Mouse (Mus musculus): ENCODE data around the gene Dhx8. TPM values are rescaled to one million over a fixed set of nuclear protein-coding genes. Genes with fewer than 3 reads are reported as not detected.

Dhx8 gene
- total and polyA plus RNA-seq, 2 experiments from 2014 or later = 12.4 to 13.1 TPM

DNA sequence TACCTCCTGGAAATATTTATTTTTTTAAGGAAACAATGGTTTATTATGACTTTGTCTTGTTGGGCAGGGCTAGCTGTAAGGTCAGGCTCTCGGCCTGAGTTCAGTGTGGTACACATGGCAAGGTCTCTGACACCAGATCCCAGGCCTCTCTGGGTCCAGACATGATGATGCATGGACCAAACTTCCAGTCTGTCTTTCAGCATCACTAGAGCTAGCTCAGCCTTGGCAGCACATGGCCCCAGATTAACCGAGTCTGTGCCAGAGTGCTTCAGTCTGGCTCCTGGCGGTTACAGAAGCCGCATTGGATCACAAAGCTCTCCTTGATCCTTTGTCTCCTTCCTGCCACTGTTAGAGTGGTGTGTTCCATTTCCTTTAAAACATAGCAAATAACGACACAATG lies 34.6 kb downstream of the Dhx8 start:
- no peak for ATAC-seq (ENCODE audit: insufficient read depth, low read depth)
- Histone ChIP-seq H3K4me2 (ENCODE audit: low read depth, low read length) (no peak overlapping the region), H3K27ac (ENCODE audit: low read depth) (no peak overlapping the region), H3K9me3 (replicated peaks; ENCODE audit: control insufficient read depth, low read length) (no peaks in the 10 kb centered on the region), H3K9ac (replicated peaks; ENCODE audit: low read depth, low read length) (no peak overlapping the region), H3K27me3 (ENCODE audit: control insufficient read depth, insufficient read depth, low read length) (peaks cover 4% of the 10 kb centered on the region; the same call in 1 of the 2 replicates), H3K36me3 (replicated peaks; ENCODE audit: control insufficient read depth, insufficient read depth, low read length) (peaks cover 59% of the 10 kb centered on the region), H3K4me3 (ENCODE audit: low read depth, low read length) (no peak overlapping the region), H3K4me1 (ENCODE audit: control insufficient read depth, insufficient read depth) (0 out of 2 replicates have a peak, but pooled peaks cover 4% of the 10 kb centered on the region)
- WGBS = 77% methylated on average over 5 of the region's 5 CpGs
- TF ChIP-seq CTCF (IDR thresholded peaks at IDR 0.05; ENCODE audit: low read depth) = no peak
- TF ChIP-seq EP300 (IDR thresholded peaks at IDR 0.05; ENCODE audit: low read depth) = no peak
- no peak for DNase-seq (ENCODE audit: low spot score)

DNA sequence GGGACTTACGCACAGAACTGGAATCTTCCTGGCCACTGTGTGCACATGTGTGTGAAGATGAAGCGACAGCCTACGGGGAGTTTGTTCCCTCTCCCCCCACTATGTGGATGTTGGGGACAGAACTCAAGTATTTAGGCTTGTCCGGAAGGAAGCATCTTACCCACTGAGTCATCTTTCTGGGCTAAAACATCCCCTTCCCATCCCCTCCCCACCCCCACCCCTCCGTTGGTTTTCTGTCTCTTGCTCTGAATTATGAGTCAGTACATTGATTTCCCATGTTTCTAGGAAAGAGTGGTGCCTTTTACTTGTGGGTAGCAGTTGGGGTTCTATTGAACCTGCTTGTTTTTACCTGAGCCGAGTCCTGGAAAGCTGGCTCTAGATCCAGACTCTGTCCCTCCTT lies 36.0 kb downstream of the Dhx8 start:
- Histone ChIP-seq H3K9me3 (replicated peaks; ENCODE audit: control insufficient read depth, low read length) (no peaks in the 10 kb centered on the region), H3K4me2 (ENCODE audit: low read depth, low read length) (no peak overlapping the region), H3K4me3 (ENCODE audit: low read depth, low read length) (no peak overlapping the region), H3K27me3 (ENCODE audit: control insufficient read depth, insufficient read depth, low read length) (peaks cover 8% of the 10 kb centered on the region; the same call in 1 of the 2 replicates), H3K4me1 (ENCODE audit: control insufficient read depth, insufficient read depth) (0 out of 2 replicates have a peak, but pooled peaks cover 4% of the 10 kb centered on the region), H3K36me3 (replicated peaks; ENCODE audit: control insufficient read depth, insufficient read depth, low read length) (peaks cover 49% of the 10 kb centered on the region), H3K9ac (replicated peaks; ENCODE audit: low read depth, low read length) (no peak overlapping the region), H3K27ac (ENCODE audit: low read depth) (no peak overlapping the region)
- 85% methylated on average over 6 of the region's 6 CpGs for WGBS
- DNase-seq (ENCODE audit: low spot score) = no peak
- ATAC-seq (ENCODE audit: insufficient read depth, low read depth) = no peak
- no peak for TF ChIP-seq EP300 (IDR thresholded peaks at IDR 0.05; ENCODE audit: low read depth)
- TF ChIP-seq CTCF (IDR thresholded peaks at IDR 0.05; ENCODE audit: low read depth) = no peak

DNA sequence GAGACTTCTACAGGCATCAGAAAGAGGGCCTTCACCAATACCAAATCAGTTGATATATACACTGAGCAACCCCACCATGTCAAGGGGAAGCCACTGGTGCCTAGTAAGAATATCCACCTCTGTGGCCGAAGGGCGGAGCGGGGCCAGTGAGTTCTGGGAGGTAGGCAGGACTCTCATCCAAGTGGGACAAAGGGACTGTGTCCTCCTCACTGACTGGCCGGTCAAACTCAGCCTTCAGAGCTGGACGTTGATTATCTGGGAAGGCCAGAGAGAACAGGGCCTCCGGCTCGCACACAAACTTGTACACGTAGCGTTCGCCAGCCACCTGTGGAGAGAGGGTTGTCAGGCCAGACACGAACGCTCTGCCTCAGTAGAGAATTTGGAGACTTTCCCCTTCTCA lies 37.5 kb downstream of the Dhx8 start:
- no peaks in the 10 kb centered on the region for H3K9me3 ChIP-seq (replicated peaks; ENCODE audit: control insufficient read depth, low read length)
- H3K27ac ChIP-seq (ENCODE audit: low read depth) = no peak overlapping the region
- no peak overlapping the region for H3K4me3 ChIP-seq (ENCODE audit: low read depth, low read length)
- 89% methylated on average over 12 of the region's 12 CpGs for WGBS
- no peak overlapping the region for H3K4me2 ChIP-seq (ENCODE audit: low read depth, low read length)
- H3K27me3 ChIP-seq (ENCODE audit: control insufficient read depth, insufficient read depth, low read length) = peaks cover 17% of the 10 kb centered on the region
- 0 out of 2 replicates have a peak, but pooled peaks cover 4% of the 10 kb centered on the region for H3K4me1 ChIP-seq (ENCODE audit: control insufficient read depth, insufficient read depth)
- H3K9ac ChIP-seq (replicated peaks; ENCODE audit: low read depth, low read length) = no peak overlapping the region
- peaks cover 35% of the 10 kb centered on the region for H3K36me3 ChIP-seq (replicated peaks; ENCODE audit: control insufficient read depth, insufficient read depth, low read length)
- TF ChIP-seq CTCF (IDR thresholded peaks at IDR 0.05; ENCODE audit: low read depth) = no peak
- TF ChIP-seq EP300 (IDR thresholded peaks at IDR 0.05; ENCODE audit: low read depth) = no peak
- DNase-seq (ENCODE audit: low spot score) = no peak
- no peak for ATAC-seq (ENCODE audit: insufficient read depth, low read depth)

DNA sequence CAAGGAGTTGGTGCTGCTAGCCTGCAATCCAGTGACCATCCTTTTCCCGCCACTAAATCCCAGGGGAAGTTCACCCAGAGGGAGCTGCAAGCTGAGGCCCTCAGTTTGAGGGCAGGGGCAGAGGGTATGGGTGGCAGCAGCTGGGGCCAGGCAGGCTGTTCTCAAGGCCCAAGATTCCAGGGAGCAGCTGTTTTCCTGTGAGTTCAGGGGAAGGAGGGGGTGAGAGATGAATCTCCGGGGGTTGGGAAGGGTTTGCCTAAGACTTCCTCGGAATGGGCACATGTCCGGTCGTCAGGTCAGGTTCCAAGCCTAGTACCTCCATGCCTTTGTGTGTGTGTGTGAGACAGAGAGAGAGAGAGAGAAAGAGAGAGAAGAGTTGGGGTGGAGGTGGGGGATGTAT lies 39.3 kb downstream of the Dhx8 start:
- Histone ChIP-seq H3K9me3 (replicated peaks; ENCODE audit: control insufficient read depth, low read length) (no peaks in the 10 kb centered on the region), H3K4me2 (ENCODE audit: low read depth, low read length) (peak overlapping the region; percentile 77), H3K27ac (ENCODE audit: low read depth) (no peak overlapping the region), H3K4me3 (ENCODE audit: low read depth, low read length) (peak overlapping the region; percentile 42), H3K9ac (replicated peaks; ENCODE audit: low read depth, low read length) (no peak overlapping the region), H3K4me1 (ENCODE audit: control insufficient read depth, insufficient read depth) (0 out of 2 replicates have a peak, but pooled peaks cover 4% of the 10 kb centered on the region), H3K36me3 (replicated peaks; ENCODE audit: control insufficient read depth, insufficient read depth, low read length) (peaks cover 17% of the 10 kb centered on the region), H3K27me3 (ENCODE audit: control insufficient read depth, insufficient read depth, low read length) (peaks cover 17% of the 10 kb centered on the region)
- DNase-seq (ENCODE audit: low spot score) = no peak
- peak; percentile 2; the same call in 1 of the 2 replicates for ATAC-seq (ENCODE audit: insufficient read depth, low read depth)
- 8% methylated on average over 5 of the region's 5 CpGs for WGBS
- TF ChIP-seq EP300 (IDR thresholded peaks at IDR 0.05; ENCODE audit: low read depth) (no peak), CTCF (IDR thresholded peaks at IDR 0.05; ENCODE audit: low read depth) (no peak)

DNA sequence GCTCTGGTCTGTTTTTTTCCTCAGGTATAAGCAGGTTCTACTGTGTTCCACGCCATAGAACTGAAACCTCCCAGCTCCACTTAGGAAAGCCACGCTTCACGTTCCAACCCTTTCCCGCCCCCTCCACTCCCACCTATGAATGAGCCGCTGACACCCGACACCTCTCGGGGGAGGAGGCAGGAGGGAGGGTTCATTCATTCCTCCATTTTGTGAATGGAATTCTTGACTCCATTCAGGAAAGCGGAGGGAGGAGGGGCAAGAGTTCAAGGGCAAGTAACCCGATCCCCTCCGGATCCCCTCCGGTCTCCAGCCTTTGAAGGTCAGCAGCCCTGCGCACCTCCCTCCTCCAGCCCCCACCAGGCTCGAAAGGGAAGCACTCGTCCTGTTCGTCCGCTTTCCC lies 39.7 kb downstream of the Dhx8 start:
- Histone ChIP-seq H3K27ac (ENCODE audit: low read depth) (no peak overlapping the region), H3K9ac (replicated peaks; ENCODE audit: low read depth, low read length) (peak overlapping the region; percentile 38; the same call in 1 of the 2 replicates), H3K9me3 (replicated peaks; ENCODE audit: control insufficient read depth, low read length) (no peaks in the 10 kb centered on the region), H3K27me3 (ENCODE audit: control insufficient read depth, insufficient read depth, low read length) (peaks cover 17% of the 10 kb centered on the region), H3K4me3 (ENCODE audit: low read depth, low read length) (peak overlapping the region; percentile 42), H3K4me1 (ENCODE audit: control insufficient read depth, insufficient read depth) (0 out of 2 replicates have a peak, but pooled peaks cover 4% of the 10 kb centered on the region), H3K36me3 (replicated peaks; ENCODE audit: control insufficient read depth, insufficient read depth, low read length) (peaks cover 13% of the 10 kb centered on the region), H3K4me2 (ENCODE audit: low read depth, low read length) (peak overlapping the region; percentile 77)
- ATAC-seq (ENCODE audit: insufficient read depth, low read depth) = peak; percentile 91
- DNase-seq (ENCODE audit: low spot score) = peak; percentile 91
- no peak for TF ChIP-seq EP300 (IDR thresholded peaks at IDR 0.05; ENCODE audit: low read depth)
- no peak for TF ChIP-seq CTCF (IDR thresholded peaks at IDR 0.05; ENCODE audit: low read depth)
- 0% methylated on average over 16 of the region's 16 CpGs for WGBS

DNA sequence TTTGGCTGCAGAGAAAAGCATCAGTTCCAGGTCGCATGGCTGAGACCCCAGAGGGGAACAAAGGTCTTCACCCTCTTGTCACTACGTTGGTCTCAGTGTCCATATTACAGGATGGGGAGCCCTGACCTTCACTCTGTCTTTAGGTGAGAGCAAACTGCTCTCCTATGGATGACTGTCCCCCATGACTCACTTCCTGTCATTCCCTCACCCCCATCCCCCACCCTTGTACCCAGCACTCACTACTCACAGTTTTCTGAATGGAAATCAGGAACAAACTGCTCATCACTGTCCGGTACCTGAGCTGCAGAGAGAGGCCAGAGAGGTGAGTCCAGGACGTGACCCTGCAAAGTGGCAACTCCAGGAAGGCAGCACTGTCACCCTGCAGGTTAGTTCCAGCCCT lies 44.1 kb downstream of the Dhx8 start:
- 74% methylated on average over 4 of the region's 4 CpGs for WGBS

More for the DNA sequence above, 44.1 kb downstream of the Dhx8 start:
- Histone ChIP-seq H3K9ac (replicated peaks; ENCODE audit: low read depth, low read length) (no peak overlapping the region), H3K4me1 (ENCODE audit: control insufficient read depth, insufficient read depth) (0 out of 2 replicates have a peak, but pooled peaks cover 4% of the 10 kb centered on the region), H3K27ac (ENCODE audit: low read depth) (no peak overlapping the region), H3K9me3 (replicated peaks; ENCODE audit: control insufficient read depth, low read length) (no peaks in the 10 kb centered on the region), H3K4me2 (ENCODE audit: low read depth, low read length) (no peak overlapping the region), H3K4me3 (ENCODE audit: low read depth, low read length) (no peak overlapping the region), H3K36me3 (replicated peaks; ENCODE audit: control insufficient read depth, insufficient read depth, low read length) (no peaks in the 10 kb centered on the region), H3K27me3 (ENCODE audit: control insufficient read depth, insufficient read depth, low read length) (peaks cover 20% of the 10 kb centered on the region)
- DNase-seq (ENCODE audit: low spot score) = no peak
- no peak for ATAC-seq (ENCODE audit: insufficient read depth, low read depth)
- TF ChIP-seq EP300 (IDR thresholded peaks at IDR 0.05; ENCODE audit: low read depth) = no peak
